Mouse (Mus musculus): ENCODE measurements around the gene Polr2l. TPM values are rescaled to one million over a fixed set of nuclear protein-coding genes. Genes with fewer than 3 reads are reported as not detected.

Gene Polr2l
- polyA plus RNA-seq, 1 experiment from 2014 or later, result 74.3 TPM

GRCm38 (mm10) chr7:141432186-141432611, 42.7 kb downstream of the Polr2l start:
- Histone ChIP-seq H3K4me3 (ENCODE audit: low read depth, low read length) (no peak overlapping the region), H3K4me2 (no peak overlapping the region), H3K9me3 (ENCODE audit: low read depth, low read length) (no peaks in the 10 kb centered on the region), H3K9ac (no peak overlapping the region), H3K27ac (ENCODE audit: low read depth) (no peak overlapping the region), H3K27me3 (ENCODE audit: insufficient read depth, low read length) (no peaks in the 10 kb centered on the region), H3K36me3 (ENCODE audit: insufficient read depth) (peaks cover 35% of the 10 kb centered on the region), H3K4me1 (ENCODE audit: insufficient read depth) (peaks cover 20% of the 10 kb centered on the region; the same call in 1 of the 2 replicates)
- DNase-seq (no peak), ATAC-seq (ENCODE audit: insufficient read depth) (no peak)
- WGBS, result 78% methylated on average over 8 of the region's 8 CpGs
- TF ChIP-seq CTCF (IDR thresholded peaks at IDR 0.05; ENCODE audit: low read depth), result no peak

DNA sequence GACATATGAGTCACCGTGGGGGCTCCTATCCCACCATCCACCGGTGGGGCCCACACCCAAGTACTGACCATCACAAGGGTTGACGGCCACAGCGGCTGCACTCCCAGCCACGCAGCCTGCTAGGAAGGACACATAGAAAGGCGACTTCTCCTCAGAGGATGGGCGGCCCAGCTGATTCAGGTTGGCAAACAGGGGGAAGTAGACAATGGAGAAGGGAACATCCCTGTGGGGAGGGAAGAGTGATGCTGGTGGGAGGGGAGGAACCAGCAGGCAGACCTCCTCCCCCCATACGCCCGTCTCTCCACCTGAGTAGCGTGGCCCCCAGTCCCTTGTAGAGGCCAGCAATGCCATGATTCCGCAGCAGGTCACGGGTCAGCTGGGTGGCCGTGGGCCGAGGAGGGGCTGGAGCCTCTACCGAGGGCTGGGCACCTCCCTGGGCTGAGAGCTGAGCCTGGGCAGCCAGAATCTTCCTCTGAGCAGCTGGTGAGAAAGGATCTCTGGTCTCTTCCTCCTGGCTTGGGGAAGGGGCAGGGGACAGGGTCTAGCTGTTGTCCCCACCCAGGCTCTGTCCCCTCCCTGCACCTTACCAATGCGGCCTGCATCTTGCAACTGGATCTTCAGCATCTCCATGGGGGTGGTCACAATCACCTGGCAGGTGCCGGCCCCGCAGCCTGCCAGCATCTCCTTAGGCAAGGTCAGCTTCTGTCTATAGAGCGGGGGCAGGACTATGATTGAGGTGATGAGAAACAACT, 43.3 kb downstream of the Polr2l start:
- ATAC-seq (ENCODE audit: insufficient read depth) (no peak), DNase-seq (no peak)
- no peaks in the 10 kb centered on the region for H3K9me3 ChIP-seq (ENCODE audit: low read depth, low read length)
- H3K4me1 ChIP-seq (ENCODE audit: insufficient read depth), result peaks cover 15% of the 10 kb centered on the region; the same call in 1 of the 2 replicates
- H3K4me2 ChIP-seq, result no peak overlapping the region
- H3K27ac ChIP-seq (ENCODE audit: low read depth), result no peak overlapping the region
- no peak overlapping the region for H3K4me3 ChIP-seq (ENCODE audit: low read depth, low read length)
- peaks cover 35% of the 10 kb centered on the region for H3K36me3 ChIP-seq (ENCODE audit: insufficient read depth)
- 88% methylated on average over 19 of the region's 19 CpGs for WGBS
- no peak overlapping the region for H3K9ac ChIP-seq
- H3K27me3 ChIP-seq (ENCODE audit: insufficient read depth, low read length), result no peaks in the 10 kb centered on the region
- TF ChIP-seq CTCF (IDR thresholded peaks at IDR 0.05; ENCODE audit: low read depth), result no peak

DNA sequence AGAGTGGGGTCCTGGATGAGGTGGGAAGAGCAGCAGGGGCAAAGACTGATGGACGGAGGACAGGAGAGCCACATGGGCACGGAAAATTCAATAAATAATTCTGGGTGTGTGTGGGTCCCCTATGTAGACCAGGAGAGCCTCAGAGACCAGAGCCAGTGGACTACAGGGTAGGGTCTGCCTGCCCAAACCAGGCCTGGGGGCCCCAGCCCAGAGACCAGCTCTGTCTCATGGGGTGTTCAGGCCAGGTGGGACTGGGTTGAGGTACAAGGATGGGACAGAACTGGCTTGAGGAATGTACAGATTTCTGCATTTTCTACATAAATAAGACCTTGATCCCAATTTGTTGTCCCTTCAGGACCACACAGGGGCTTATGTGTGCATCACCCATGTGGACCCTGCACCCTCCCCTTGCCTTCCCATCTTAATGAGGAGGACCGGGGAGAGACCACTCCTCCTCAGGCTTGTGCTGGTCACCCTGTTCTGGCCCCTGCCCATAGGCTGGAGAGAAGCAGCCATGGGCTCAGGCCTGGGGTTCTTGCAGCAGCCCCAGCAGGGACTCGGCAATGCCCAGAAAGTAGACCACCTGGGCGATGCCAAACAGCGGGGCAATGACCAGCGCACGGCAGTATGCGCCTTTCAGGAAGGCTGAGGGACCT, 44.2 kb downstream of the Polr2l start:
- H3K4me1 ChIP-seq (ENCODE audit: insufficient read depth), result peaks cover 13% of the 10 kb centered on the region; the same call in 1 of the 2 replicates
- no peak for DNase-seq
- no peaks in the 10 kb centered on the region for H3K9me3 ChIP-seq (ENCODE audit: low read depth, low read length)
- ATAC-seq (ENCODE audit: insufficient read depth), result no peak
- H3K27ac ChIP-seq (ENCODE audit: low read depth), result no peak overlapping the region
- no peak for TF ChIP-seq CTCF (IDR thresholded peaks at IDR 0.05; ENCODE audit: low read depth)
- no peaks in the 10 kb centered on the region for H3K27me3 ChIP-seq (ENCODE audit: insufficient read depth, low read length)
- no peak overlapping the region for H3K9ac ChIP-seq
- no peak overlapping the region for H3K4me3 ChIP-seq (ENCODE audit: low read depth, low read length)
- H3K36me3 ChIP-seq (ENCODE audit: insufficient read depth), result peaks cover 35% of the 10 kb centered on the region
- no peak overlapping the region for H3K4me2 ChIP-seq
- 93% methylated on average over 9 of the region's 9 CpGs for WGBS

GRCm38 (mm10) chr7:141429840-141430584, 44.9 kb downstream of the Polr2l start:
- Histone ChIP-seq H3K4me3 (ENCODE audit: low read depth, low read length) (no peak overlapping the region), H3K4me1 (ENCODE audit: insufficient read depth) (peaks cover 9% of the 10 kb centered on the region; the same call in 1 of the 2 replicates), H3K9ac (no peak overlapping the region), H3K36me3 (ENCODE audit: insufficient read depth) (peaks cover 35% of the 10 kb centered on the region), H3K27ac (ENCODE audit: low read depth) (no peak overlapping the region), H3K27me3 (ENCODE audit: insufficient read depth, low read length) (no peaks in the 10 kb centered on the region), H3K4me2 (no peak overlapping the region), H3K9me3 (ENCODE audit: low read depth, low read length) (no peaks in the 10 kb centered on the region)
- TF ChIP-seq CTCF (IDR thresholded peaks at IDR 0.05; ENCODE audit: low read depth), result no peak
- 59% methylated on average over 9 of the region's 9 CpGs for WGBS
- no peak for ATAC-seq (ENCODE audit: insufficient read depth)
- no peak for DNase-seq

GRCm38 (mm10) chr7:141429310-141429709, 45.6 kb downstream of the Polr2l start, which contains the start of gene Cend1:
Gene Cend1 (minus strand): TSS chr7:141429491.
- 4% methylated on average over 19 of the region's 19 CpGs for WGBS
- no peak for TF ChIP-seq CTCF (IDR thresholded peaks at IDR 0.05; ENCODE audit: low read depth)
- no peaks in the 10 kb centered on the region for H3K9me3 ChIP-seq (ENCODE audit: low read depth, low read length)
- H3K9ac ChIP-seq, result no peak within 1 kb of the TSS
- H3K4me2 ChIP-seq, result peak within 1 kb of the TSS; percentile 39; the same call in 1 of the 2 replicates
- no peak within 1 kb of the TSS for H3K27ac ChIP-seq (ENCODE audit: low read depth)
- DNase-seq (peak; percentile 45), ATAC-seq (ENCODE audit: insufficient read depth) (peak; percentile 18; the same call in 1 of the 2 replicates)
- no peak within 1 kb of the TSS for H3K4me3 ChIP-seq (ENCODE audit: low read depth, low read length)
- H3K4me1 ChIP-seq (ENCODE audit: insufficient read depth), result peaks cover 3% of the 10 kb centered on the region; the same call in 1 of the 2 replicates
- H3K36me3 ChIP-seq (ENCODE audit: insufficient read depth), result peaks cover 35% of the 10 kb centered on the region
- no peaks in the 10 kb centered on the region for H3K27me3 ChIP-seq (ENCODE audit: insufficient read depth, low read length)

- no peak overlapping the region for H3K4me2 ChIP-seq
- WGBS, result 46% methylated on average over 5 of the region's 5 CpGs
- H3K4me3 ChIP-seq (ENCODE audit: low read depth, low read length), result no peak overlapping the region
- H3K27ac ChIP-seq (ENCODE audit: low read depth), result no peak overlapping the region
- ATAC-seq (ENCODE audit: insufficient read depth) (no peak), DNase-seq (no peak)
- no peaks in the 10 kb centered on the region for H3K27me3 ChIP-seq (ENCODE audit: insufficient read depth, low read length)
- no peak for TF ChIP-seq CTCF (IDR thresholded peaks at IDR 0.05; ENCODE audit: low read depth)
- no peaks in the 10 kb centered on the region for H3K4me1 ChIP-seq (ENCODE audit: insufficient read depth)
- no peaks in the 10 kb centered on the region for H3K9me3 ChIP-seq (ENCODE audit: low read depth, low read length)
- peaks cover 32% of the 10 kb centered on the region for H3K36me3 ChIP-seq (ENCODE audit: insufficient read depth)
- H3K9ac ChIP-seq, result no peak overlapping the region
Measured at GRCm38 (mm10) chr7:141428701-141429100, 46.2 kb downstream of the Polr2l start.
